Mouse (Mus musculus) adrenal gland, postnatal 25 days (tissue): ENCODE results near the gene Cdv3. TPM values are rescaled to one million over a fixed set of nuclear protein-coding genes. Genes with fewer than 3 reads are reported as not detected.
A peak's percentile ranks its signal among the peaks of the same experiment; 100 is the strongest.
"Not testable (repeated sequence)": the region's sequence is repeated elsewhere in the genome, so short reads cannot be mapped to it uniquely, and the experiment has no call there.

Source experiments
- DNase-seq: peaks from one replicate; pipeline ENCODE4 v3.0.0; 2021; ENCODE audit warnings: mixed read lengths
- total RNA-seq: library from RNA; stranded (reverse); gene quantifications from 2 replicates; pipeline ENCODE4 v1.2.3, GENCODE M21; 2021

Gene Cdv3
- total RNA-seq, 1 experiment from 2014 or later: 193 TPM

DNA sequence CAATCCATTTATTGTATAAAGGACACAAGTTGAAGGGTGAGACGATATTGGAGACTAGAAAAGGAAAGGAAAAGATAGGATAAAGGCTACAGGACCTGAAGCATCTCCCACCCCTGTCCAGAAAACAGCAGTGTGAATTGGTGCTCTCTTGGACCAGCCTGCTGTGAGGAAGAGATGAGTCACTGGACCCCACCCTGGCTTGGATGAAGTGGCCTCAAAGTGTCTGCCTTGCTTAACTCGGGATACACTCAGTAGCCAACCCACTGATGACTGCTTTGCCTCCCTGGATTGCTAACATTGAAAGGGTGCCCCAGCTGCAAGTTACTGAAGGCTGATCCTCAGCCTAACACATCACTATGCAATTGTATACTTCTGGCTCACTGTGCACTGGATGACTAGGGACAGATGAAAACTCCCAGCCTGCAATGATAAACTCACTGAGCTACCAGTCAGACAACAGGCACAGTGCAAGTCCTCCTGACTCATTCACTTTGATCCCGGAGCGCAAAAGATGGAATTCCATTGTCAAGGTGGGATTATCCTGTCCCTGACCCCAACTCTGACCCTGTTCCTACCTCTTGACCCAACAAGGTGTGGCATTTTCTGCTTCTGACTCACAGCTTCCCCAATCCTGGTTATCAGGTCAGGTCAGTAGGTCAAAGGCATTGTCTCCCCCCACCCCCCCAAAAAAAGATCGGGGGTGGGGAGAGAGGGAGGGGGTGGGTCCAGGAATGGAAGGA, 6.8 kb upstream of the Cdv3 start:
- no peak for DNase-seq

DNA sequence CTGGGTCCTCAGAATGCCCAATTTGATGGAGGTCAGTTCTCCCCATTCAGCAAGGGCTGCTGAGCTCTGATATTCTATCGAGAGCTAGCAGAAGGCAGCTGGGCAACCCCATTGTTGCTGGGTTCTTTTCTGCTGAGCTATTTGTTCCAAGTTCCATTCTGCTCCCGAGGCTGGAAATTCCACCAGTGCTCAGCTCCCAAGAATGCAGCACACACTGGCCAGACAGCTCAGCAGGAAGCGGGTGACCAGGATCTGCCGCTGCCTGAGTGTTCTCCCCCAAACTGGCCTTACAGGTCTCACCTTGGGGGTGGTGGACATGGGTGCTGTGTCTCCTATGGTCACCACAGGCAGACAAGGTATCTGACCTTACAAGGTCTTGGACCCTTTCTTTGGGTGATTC, 4.3 kb upstream of the Cdv3 start:
- DNase-seq: no peak

DNA sequence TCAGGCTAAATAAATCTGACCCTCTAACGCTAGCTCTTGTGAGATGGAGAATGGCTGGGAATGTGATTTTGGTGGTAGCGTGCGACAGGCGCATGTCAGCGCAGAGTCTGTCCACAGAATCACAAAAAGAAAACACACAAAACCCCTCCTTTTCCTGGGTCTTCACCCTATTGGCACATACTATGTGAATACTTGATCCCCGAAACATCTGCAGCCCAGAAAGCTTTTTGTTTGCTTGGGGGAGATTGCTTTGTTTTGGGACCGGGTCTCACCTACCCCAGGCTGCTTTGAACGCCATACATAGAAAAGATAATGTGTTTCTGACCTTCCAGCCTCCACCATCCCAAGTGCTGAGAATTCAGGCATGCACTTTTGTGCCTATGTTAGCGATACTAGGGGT, 716 bp upstream of the Cdv3 start:
- DNase-seq: no peak

DNA sequence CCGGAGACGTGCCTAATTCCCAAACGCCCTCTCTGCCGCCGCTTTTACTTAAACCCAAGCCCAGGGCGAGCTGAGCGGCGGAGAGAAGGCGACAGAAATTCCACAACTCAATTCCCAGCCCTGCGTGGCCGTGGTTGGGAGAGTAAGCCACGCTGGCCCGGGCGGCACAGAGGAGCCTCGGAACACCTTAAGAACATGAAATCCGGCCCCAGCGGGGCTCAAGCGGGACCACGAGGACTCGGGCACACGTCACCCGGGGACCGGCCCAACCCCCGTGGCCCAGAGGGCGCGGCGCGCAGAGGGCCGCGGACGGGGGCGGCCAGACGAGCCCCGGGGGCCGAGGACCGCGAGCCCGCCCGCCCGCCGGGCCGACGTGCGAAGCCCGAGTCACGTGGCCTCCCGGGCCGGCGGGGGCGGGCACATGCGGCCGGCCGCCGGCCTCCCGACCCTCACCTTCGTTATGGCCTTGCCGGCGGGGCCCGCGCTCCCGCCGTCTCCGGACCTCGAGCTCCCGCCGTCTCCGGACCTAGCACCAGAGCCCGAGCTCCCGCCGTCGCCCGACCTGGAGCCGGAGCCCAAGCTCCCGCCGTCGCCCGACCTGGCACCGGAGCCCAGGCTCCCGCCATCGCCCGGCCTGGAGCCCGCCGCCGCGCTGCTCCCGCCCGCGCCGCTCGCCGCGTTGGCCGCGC, 895 bp downstream of the Cdv3 start:
- peak; percentile 74 for DNase-seq

DNA sequence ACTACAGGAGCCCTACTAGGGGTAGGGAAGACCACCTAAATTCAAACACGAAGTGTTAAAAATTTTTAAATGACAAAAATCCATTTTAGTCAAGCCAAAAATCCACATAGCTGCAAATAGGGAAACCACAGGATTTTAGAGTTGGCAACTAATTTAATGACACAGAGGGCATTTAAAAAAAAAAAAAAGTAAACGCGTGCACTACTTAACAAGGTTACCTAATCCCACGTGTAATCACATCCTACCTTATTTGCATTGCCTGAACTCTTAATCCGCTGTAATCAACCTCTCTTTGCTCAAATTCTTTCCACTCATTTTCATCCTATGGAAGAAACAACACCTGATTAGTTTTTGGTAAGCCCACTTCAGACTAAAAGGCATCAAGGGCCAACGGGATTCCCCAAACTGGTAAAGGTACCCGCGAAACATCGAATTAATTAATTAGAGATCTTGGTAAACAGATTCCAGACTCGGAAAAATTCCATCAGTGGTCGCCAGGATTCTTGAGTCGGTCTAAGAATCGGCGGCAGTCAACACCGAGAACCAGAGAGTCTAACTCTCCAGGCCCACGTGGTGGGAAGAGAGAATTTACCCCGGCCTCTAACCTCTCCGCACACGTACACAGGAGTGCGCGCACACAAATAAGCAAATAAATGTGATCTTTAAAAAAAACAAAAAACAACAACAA, 1.8 kb downstream of the Cdv3 start:
- DNase-seq: no peak

DNA sequence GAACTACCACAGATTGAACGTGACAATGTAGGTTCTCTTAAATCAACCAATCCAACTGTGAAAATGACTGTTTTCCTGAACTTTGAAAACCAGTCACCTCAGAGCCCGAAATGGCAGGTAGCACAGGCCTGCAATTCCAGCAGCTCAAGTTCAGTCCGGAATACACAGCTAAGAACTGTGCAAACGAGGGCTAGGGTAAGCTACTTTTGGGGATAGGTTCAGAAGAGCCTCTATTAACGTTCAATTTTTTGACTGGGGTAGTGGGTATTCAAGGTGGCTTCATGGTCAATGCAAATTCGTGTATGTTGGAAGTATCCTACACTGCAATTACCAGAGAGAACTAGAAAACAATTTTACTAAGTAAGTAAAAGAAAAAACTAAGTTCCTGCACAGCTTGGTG, 2.6 kb downstream of the Cdv3 start:
- no peak for DNase-seq

DNA sequence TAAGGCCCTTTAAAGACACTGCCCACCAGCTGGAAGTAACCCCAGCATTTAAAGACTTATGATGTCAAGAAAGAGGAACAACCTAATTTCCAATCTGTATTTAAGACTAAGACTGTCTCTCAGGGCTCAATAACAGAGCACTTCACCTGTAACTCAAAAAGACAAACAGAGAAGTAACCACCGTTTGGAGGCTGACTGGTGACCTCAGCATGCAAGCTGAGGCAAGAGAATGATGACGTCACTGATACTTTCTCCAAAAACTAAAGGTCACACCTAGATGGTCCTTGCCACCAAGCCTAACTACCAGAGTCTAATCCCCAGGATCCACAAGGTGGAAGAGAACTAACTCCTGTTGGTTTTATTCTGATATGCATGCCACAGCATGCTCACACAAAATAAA, 5.0 kb downstream of the Cdv3 start:
- DNase-seq: no peak

DNA sequence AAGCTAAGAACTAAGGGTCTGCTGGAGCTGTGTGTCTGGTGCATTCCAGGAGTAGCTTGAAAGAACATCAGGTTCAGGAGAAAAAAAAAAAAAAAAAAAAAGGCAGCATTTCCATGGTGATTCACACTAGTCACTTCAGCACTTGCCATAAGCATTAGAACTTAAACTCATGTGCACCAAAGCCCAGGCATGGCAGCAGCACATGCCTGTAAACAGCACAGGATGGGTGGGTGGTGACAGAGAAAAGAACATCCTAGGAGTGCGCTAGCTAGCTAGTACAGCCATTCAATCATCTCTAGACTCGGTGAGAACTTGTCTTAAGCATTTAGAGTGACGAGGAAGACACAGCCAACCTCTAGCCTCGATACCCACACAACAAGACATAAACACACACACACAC, 7.1 kb downstream of the Cdv3 start:
- DNase-seq: no peak

DNA sequence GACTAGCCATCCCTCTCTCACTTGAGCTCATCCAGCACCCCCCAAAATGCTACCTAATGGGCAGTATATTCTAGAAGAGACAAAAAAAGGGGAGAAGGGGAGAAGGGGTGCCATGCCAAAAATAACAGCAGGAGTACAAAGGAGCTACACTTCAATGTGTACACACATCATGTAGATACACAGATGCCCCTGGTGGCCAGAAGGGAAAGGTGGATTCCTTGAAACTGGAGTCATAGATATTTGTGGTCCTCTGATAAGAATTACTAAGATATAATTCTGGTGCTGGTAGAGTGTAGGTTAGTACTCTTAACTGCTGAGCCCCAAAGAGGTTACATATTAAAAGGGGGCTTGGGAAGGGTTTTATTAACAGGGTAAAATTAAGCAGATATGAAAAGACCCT, 7.7 kb downstream of the Cdv3 start:
- no peak for DNase-seq

DNA sequence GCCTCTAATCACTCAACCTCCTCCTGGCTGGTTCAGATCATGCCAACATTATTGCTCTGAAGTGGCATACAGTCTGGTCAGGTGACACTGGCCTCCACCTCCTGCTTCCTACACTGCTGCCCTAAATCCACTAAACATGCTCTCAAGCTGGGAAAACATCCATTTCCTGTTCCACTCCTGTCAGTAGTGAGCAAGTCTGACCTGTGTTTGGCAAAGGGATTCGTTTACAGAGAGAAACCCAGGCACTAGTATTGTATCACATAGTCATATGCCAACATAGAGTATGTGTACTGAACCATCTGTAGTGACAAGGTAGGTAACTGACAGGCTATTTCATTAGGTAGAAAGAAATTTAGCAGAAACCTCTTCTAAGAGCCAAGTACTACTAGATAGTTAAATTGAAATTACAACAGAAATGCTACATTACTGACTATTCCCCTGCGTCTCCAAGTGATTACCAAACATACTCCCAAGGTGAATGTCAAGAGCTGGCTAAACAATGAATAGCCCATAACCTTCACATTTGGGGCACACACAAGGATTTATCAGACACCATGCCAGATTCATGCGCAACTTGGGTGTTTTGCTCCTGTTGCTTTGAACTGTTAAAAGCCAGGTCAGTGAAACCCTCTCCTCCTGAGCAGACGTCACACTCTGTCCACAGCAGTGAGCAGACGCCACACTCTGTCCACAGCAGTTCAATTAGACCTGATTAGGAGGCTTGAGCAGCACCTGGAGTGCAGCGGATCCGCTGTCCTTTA, 12.0 kb downstream of the Cdv3 start:
- not testable (repeated sequence) for DNase-seq

DNA sequence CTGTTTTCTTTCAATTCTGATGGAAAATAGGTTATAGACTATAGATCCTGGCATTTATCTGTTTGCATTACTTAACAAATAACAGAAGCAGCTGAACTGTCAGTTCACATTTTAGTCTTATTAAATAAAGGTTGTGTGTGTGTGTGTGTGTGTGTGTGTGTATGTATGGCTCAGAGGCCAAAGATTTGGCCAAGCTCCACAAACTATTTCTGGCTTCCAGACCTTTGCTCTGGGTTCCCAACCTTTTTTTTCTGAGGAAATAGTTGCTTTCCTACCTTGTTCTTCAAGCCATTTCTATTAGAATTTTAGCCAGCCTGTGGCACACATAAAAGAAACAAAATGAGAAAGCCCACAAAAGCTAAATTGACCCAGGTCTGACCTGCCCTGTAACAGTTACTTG, 16.8 kb downstream of the Cdv3 start:
- no peak for DNase-seq

DNA sequence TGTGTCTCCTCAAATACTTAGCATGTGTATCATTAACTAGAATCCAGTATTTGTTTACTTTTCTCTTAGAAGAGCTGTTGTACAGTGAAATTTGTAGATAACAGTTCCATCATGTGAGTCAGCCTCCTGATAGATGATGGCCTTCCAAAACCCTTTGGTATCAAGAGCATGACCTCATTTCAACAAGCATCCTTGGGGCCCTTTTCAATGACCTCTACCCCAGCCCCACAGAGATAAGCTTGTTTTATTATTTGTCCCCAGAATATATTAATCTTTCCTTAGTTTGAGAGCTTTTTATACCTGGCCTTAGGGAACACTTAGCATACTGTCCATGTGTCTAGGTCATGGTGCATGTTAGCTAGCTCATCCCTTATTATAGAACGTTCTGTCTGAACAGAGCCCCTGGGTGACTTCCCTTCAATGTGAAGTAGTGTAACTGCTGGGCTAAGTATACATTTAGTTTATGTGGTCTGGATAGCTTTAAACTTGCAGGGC, 17.6 kb downstream of the Cdv3 start:
- DNase-seq: no peak

DNA sequence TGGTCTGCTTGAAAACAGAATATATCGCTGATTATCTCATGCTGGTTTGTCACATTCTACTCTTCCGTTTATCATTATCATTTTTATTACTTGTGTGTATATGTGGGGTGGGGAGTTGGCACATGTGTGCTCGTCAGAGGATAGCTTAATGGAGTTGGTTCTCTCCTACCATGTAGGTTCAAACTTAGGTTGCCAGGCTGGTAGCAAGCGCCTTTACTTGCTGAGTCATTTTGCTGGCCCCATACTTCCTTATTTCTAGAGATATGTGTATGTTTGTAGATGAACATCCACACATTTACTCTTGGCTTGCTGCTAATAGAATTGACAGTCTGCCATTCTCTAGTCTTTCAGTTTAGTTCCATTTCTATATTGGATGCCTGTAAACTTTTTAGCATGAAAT, 18.6 kb downstream of the Cdv3 start:
- no peak for DNase-seq

DNA sequence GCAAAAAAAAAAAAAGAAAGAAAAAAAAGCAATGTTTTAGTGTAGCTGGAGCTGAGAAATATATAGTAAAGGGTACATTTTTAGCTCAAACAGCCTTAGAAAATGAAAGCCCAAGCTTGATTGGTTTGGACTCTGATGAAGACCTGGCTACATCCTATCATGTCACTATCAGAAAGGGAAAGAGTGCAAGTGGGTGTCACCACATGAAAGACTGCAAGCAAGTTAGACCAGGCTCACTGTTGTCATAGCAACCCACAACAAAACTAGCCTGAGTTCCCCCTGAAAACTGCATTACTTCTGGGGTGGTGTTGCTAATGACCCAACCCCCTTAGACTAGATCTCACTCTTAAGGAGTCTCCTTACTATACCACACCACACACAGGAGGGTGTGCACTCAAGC, 28.7 kb downstream of the Cdv3 start:
- no peak for DNase-seq

DNA sequence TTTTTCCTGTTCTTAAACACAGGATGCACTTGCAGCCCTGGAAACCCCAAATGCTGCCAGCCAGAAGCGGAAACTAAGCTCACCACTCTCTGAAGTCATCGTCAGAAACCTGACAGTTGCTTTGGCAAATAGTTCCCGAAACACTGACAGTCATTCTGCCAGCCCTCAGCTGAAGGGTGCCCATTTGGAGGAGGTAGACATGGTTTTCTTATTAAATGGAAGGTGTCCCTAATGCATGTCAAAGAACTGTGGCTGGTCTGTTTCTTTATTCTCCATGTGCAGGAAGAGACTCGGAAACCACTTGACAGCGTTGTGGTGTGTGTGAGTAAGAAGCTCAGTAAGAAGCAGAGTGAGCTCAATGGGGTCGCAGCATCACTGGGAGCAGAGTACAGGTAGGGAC, 33.0 kb downstream of the Cdv3 start:
- DNase-seq: no peak

DNA sequence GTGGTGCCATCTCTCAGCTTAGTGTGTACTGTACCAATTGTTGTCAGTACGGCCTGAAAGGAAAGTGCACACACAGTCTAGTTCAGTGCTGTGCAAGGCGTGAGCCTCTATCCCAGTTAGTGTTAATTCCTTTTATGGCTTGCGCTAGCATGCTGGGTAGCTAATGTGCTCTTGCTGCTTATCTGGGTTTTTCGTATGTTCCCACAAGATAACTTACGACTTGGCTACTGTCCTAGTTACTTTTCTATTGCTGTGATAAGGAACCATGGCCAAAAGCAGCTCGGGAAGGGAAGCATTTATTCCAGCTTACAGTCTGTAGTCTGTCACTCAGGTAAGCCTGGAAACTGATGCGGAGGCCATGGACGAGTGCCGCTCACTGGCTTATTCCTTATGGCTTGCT, 39.2 kb downstream of the Cdv3 start:
- no peak for DNase-seq

DNA sequence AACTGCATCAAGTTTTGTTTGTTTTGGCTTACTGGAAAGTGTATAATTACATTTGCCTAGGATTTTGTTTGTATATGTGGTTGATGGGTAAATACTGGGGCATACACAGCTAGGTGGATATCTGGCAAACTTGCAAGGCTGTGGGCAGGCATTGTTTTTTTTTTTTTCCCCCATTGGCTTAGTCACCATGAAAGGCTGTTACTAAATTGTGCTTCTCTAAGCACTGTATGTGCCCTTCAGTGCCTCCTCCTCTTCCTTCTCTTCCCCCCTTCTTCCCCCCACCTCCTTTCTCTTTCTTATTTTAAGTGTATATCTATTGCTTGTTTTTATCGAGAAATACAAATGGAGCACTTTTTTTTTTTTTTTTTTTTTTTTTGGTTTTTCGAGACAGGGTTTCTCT, 41.0 kb downstream of the Cdv3 start:
- no peak for DNase-seq

DNA sequence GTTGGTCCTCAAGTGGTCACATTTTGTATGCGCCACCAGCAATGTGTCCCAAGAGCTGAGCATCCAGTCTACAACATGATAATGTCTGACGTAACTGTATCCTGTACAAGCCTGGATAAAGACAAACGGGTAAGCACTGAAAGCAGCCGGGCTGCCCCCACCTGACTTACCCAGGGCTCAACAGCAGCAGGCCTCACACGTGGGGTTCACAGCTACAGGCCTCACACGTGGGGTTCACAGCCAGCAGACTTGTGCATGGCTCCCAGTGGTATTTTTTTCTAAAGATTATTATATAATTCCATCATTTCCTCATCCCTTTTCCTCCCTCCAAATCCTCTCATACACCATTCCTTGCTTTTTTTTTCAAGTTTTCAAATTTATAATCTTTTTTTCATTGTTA, 55.8 kb downstream of the Cdv3 start:
- DNase-seq: no peak

DNA sequence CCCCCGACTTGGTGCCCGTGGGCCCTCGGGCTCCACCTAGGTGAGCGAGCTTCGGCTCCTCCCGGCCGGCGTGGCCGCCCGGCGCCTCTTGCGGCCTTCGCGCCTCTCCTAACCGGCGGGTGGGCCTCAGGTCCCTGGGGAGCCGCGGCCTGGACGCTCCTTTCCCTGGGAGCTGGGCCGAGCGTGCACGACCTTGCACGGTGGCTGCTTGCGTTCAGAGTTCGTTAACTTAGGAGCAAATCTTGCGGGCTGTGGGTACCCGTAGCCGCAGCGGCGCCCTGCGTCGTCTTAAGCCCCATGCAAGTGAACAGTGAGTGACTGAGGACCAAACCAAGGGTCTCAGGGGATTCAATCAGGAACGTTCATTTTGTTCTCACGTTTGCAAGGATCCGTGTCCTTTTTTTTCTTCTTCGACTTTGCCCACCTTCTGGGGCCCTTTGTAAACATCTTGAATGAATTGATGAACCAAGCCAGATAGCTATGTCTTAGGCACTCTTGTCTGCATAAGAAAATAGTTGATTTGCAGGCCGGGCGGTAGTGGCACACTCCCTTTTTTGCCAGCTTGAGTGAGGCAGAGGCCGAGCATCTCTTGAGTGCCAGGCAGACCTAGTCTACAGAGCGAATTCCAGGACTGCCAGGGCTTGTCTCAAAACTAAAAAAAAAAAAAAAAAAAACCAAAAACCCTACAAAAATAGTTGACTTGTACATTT, 60.2 kb downstream of the Cdv3 start:
- no peak for DNase-seq

DNA sequence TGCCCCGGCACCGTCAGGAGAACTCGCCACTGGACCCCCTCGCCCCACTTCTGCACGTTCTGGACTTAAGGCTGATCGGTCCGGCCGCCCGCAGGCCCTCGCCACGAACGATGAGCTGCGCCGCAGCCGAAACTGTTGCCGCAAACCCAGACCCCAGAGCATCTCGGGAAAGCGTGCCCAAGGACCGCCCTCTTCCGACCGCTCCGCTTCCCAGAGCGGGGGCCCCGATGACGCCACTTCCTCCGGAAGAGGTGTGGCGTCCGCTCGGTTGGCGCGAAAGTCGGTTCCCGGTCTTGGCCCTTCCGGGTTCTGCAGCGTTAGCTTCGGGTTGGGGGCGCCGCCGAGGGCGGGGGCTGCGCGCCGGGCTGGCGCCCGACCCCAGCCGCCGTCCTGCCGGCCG, 60.7 kb downstream of the Cdv3 start, which contains the start of the genes 1300017J02Rik and Topbp1:
Gene 1300017J02Rik, minus strand, starts transcription at position 156 of the 400 bp plus-strand sequence.
Gene Topbp1, plus strand, starts transcription at position 289 of the 400 bp plus-strand sequence.
- peak; percentile 94 for DNase-seq
